Mouse (Mus musculus): ENCODE measurements around the gene Pld5. TPM values are rescaled to one million over a fixed set of nuclear protein-coding genes. Genes with fewer than 3 reads are reported as not detected.

The Pld5 gene
- 0.05 and 0.08 TPM in 2 replicates for polyA plus RNA-seq (2015; fragmentation: Nextera tagmentation; extraction: Ambion mirVana)

DNA sequence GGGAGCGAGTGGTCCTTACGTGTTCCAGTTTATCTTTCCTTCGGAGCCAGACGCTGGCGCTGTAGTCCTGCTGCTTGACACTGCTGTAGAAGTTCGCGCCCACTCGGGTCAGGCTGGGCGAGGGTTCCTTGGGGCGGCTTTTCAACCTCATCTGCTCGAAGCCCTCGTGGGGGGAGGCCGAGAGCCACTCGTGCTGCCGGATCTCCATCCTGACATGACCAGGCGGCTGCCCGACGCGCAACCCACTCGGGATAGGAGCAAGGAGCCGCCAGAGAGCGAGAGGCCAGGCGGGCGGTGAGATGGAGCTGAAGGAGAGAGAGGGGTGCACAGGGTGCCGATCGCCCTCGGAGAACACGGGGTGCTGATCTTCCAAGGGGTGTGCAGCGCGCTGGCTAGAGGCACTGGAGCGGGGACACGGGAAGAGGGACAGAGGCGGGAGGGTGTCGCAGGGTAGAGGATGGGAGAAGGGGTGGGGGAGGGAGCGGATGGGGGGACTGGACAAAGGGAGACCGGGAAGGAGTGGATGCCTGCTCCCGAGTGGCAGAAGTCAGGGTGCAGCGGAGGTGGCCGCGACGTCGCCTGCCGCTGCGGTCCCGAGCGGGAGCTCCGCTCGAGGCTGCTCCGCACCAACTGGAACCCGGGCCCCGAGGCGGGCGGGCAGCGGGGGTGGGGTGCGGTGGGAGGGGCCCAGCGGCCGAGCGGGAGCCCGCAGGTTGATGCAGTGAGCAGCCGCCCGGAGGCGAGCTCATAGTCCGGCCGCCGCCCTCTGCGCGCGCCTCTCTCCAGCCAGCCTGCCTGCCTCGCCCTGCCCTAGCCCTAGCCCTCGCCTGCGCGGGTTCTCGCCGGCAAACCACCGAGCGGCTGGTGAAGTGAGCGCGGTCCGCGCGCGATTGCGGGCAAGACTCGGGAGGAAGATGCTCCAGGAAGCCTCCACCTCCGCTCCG is at the start of gene Pld5:
TSS of gene Pld5 (minus strand) at position 646 of the 944 bp plus-strand sequence.

GRCm38 (mm10) chr1:175979014-175979413 is 296.1 kb downstream of the Pld5 start, which contains the start of gene Rbm8a2:
Rbm8a2 (minus strand) TSS chr1:175979114.

DNA sequence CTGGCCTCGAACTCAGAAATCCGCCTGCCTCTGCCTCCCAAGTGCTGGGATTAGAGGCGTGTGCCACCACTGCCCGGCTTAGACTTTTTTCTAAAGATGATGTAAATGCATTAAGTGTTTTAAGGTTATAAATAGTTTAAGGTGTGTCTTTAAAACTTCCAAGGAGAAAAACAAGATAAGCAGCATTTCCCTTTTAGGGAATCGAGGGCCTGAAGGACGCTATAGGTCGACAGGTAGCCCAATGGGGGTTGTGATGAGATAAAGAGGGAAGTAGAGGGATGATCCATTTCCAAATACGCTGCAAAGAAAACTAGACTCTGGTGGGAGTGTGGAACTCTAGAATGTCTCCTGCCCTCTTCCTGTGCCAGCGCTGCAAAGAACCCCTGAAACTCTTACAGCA is 355.1 kb downstream of the Pld5 start, which contains the start of gene Gm38100:
TSS of gene Gm38100 (plus strand) at position 301 of the 400 bp plus-strand sequence.

